Mouse (Mus musculus): ENCODE data around the gene Ahcyl1.
"Not testable (repeated sequence)": the region's sequence is repeated elsewhere in the genome, so short reads cannot be mapped to it uniquely, and the experiment has no call there.

DNA sequence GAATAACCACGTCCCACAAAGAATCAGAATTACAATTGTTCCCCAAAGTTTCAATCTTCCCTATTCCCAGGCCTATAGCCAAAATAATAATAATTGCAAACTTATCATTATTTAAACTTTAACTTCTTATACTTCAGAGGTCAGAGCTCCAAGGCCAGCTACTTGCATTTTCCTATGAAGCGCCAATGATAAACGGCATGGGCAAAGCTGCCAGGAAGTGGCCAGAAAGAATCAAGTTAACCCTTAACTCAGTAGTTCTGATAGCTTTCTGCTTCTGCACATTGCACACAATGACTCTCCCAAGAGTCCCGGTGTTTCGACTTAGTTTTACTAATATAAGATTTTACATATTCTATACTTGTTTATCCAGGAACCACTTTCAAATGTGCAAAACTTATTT is 46.1 kb downstream of the Ahcyl1 start:
- TF ChIP-seq CTCF, EP300 (IDR thresholded peaks at IDR 0.05; ENCODE audit: low read depth): not testable (repeated sequence)
